Mouse (Mus musculus) embryonic facial prominence, embryonic 10.5 days (tissue): Measurements from ENCODE around the gene Wfdc11. TPM values are rescaled to one million over a fixed set of nuclear protein-coding genes. Genes with fewer than 3 reads are reported as not detected.
A peak's percentile ranks its signal among the peaks of the same experiment; 100 is the strongest.
"Not testable (repeated sequence)": the region's sequence is repeated elsewhere in the genome, so short reads cannot be mapped to it uniquely, and the experiment has no call there.

ENCODE experiments used
- DNase-seq: peaks from one replicate; pipeline ENCODE4 v3.0.0-alpha.2; 2017; ENCODE audit warnings: low spot score
- H3K27ac ChIP-seq: fragments of 300-500 bp; sonication (generic); replicated peaks from 2 replicates; pipeline ENCODE4 v1.5.1; 2016; ENCODE audit warnings: mild to moderate bottlenecking
- H3K27me3 ChIP-seq: fragments of 300-500 bp; sonication (generic); replicated peaks from 2 replicates; pipeline ENCODE4 v1.6.1; 2016; ENCODE audit warnings: low read depth, mild to moderate bottlenecking; ENCODE audit not compliant: poor library complexity, severe bottlenecking
- H3K36me3 ChIP-seq: fragments of 300-500 bp; sonication (generic); replicated peaks from 2 replicates; pipeline ENCODE4 v1.6.1; 2016; ENCODE audit warnings: mild to moderate bottlenecking, moderate library complexity
- H3K4me1 ChIP-seq: fragments of 300-500 bp; sonication (generic); 2 replicates; pipeline ENCODE4 v1.6.1; 2016
- H3K4me3 ChIP-seq: fragments of 300-500 bp; sonication (generic); 2 replicates; pipeline ENCODE4 v1.5.1; 2016; ENCODE audit warnings: mild to moderate bottlenecking, moderate library complexity
- H3K9me3 ChIP-seq: fragments of 300-500 bp; sonication (generic); 2 replicates; pipeline ENCODE4 v1.6.1; 2016; ENCODE audit warnings: mild to moderate bottlenecking
- WGBS: fragments of 180-500 bp; shearing (Covaris S2); methylation state at CpG from one replicate; pipeline ENCODE4 v1.1.7; 2016; 5-methylcytosine and 5-hydroxymethylcytosine counted together
- polyA plus RNA-seq: library from polyadenylated mRNA; unstranded; fragments of >200 nt; fragmentation: Nextera tagmentation; extraction: Ambion mirVana; gene quantifications from 2 replicates; pipeline ENCODE4 v1.2.1, GENCODE M21; 2016

Wfdc11 gene
- not detected in 2 replicates for polyA plus RNA-seq

DNA sequence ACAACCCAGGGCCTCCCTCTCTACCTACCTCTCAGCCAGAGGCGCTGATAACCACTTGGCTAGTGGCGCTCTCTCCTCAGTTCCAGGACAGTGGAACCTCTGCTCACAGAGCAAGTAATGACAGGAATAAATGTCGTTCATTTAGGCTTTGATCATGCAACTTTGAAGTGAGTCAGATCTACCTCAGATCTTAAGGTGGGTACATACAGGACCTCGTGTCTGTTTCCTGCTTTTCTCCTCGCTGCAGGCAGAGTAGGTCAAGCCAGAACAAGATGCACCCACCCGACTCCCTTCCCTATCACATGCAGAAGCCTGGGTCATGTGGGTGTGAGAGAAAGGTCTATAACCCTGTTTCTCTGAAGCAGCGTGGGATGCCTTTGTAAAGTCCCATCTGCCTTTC, at the start of gene Wfdc11:
Gene Wfdc11, minus strand, starts transcription at position 101 of the 400 bp plus-strand sequence.
- Histone ChIP-seq H3K36me3 (no peaks in the 10 kb centered on the region), H3K9me3 (no peaks in the 10 kb centered on the region), H3K27me3 (no peaks in the 10 kb centered on the region), H3K4me3 (no peak within 1 kb of the TSS), H3K4me1 (peaks cover 4% of the 10 kb centered on the region), H3K27ac (no peak within 1 kb of the TSS)
- 81% methylated on average over 7 of the region's 7 CpGs for whole genome bisulfite sequencing
- no peak for DNase-seq

DNA sequence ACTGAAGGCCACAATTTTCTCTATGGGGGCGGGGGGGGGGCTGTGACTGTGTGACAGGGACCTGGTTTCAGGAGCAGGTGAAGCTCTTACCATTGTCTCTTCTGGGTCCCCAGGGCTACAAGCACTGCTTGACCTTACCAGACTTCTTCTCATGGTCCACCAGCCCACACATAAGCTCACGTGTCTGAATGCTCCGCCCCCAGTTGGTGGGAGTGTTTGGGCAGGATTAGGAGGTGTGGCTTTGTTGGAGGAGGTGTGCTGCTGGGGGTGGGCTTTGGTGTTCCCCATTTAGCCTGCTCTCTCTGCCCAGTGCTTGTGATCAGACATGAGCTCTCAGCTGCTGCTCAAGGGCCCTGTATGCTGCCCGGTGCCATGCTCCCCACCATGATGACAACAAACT, 49.4 kb upstream of the Wfdc11 start:
- no peak for DNase-seq
- Histone ChIP-seq H3K4me3 (no peak overlapping the region), H3K4me1 (no peaks in the 10 kb centered on the region), H3K27me3 (peaks cover 5% of the 10 kb centered on the region; the same call in 1 of the 2 replicates), H3K9me3 (no peaks in the 10 kb centered on the region), H3K27ac (no peak overlapping the region), H3K36me3 (no peaks in the 10 kb centered on the region)
- 68% methylated on average over 4 of the region's 4 CpGs for WGBS

DNA sequence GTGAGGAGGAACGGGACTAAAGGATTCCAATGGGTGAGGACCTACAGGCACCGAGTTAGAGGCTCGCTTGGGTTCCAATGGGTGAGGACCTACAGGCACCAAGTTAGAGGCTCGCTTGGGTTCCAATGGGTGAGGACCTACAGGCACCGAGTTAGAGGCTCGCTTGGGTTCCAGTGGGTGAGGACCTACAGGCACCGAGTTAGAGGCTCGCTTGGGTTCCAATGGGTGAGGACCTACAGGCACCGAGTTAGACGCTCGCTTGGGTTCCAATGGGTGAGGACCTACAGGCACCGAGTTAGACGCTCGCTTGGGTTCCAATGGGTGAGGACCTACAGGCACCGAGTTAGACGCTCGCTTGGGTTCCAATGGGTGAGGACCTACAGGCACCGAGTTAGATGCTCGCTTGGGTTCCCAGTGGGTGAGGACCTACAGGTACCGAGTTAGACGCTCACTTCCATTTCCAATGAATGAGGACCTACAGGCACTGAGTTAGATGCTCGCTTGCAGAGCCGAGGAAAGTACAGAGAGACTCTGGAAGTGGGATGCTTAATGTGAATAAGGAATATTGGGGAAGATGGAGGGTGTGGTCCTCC, 42.4 kb upstream of the Wfdc11 start:
- not testable (repeated sequence) for H3K27me3 ChIP-seq, H3K27ac ChIP-seq, H3K9me3 ChIP-seq, H3K4me3 ChIP-seq, H3K36me3 ChIP-seq, DNase-seq, H3K4me1 ChIP-seq
- WGBS, result 92% methylated on average over 23 of the region's 23 CpGs

DNA sequence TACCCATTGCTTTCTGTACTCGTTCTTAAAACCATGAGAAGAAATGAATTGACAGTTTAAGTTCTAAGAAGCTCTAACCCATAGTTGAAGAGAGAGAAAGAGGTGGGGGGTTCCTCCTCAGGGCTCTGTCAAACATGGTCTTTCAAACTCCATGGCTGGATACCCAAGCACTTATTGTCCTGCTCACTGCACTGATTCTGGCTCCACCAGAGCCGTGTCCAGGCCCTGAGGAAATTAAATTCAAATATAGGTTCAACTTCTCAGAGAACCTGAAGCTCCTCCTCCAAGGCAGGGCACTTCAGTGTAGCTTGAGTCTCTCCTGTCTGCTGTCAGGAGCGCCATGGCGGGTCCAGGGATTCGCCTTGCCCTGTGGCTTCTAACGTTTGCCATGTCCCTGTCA, 41.1 kb upstream of the Wfdc11 start, which contains the start of gene Spint5:
Gene Spint5, plus strand, starts transcription at position 301 of the 400 bp plus-strand sequence.
- no peak within 1 kb of the TSS for H3K27ac ChIP-seq
- WGBS, result 77% methylated on average over 6 of the region's 6 CpGs
- DNase-seq, result no peak
- H3K36me3 ChIP-seq, result no peaks in the 10 kb centered on the region
- no peaks in the 10 kb centered on the region for H3K4me1 ChIP-seq
- H3K9me3 ChIP-seq, result no peaks in the 10 kb centered on the region
- no peak within 1 kb of the TSS for H3K4me3 ChIP-seq
- H3K27me3 ChIP-seq, result no peaks in the 10 kb centered on the region

DNA sequence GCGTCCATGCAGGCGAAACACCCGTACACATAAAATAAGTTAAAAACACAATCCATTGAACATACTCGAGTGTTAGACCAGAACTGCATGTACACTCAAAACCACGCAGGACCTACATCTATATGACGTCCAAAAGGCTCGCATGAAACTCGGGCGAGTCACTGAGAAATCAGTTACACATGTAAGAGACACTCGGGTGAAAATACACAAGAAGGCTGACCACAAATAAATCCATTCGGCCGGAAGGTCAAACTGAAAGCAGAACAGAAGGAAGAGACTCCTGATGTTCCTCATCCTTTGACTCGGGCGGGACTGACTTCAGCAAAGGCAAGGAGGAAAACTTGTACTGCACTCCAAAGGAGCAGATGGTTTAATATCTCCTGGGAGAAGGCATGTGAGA, 32.1 kb upstream of the Wfdc11 start:
- Histone ChIP-seq H3K9me3 (no peaks in the 10 kb centered on the region), H3K27ac (no peak overlapping the region), H3K4me1 (no peaks in the 10 kb centered on the region), H3K27me3 (no peaks in the 10 kb centered on the region), H3K36me3 (no peaks in the 10 kb centered on the region), H3K4me3 (no peak overlapping the region)
- no peak for DNase-seq
- 93% methylated on average over 14 of the region's 14 CpGs for WGBS

DNA sequence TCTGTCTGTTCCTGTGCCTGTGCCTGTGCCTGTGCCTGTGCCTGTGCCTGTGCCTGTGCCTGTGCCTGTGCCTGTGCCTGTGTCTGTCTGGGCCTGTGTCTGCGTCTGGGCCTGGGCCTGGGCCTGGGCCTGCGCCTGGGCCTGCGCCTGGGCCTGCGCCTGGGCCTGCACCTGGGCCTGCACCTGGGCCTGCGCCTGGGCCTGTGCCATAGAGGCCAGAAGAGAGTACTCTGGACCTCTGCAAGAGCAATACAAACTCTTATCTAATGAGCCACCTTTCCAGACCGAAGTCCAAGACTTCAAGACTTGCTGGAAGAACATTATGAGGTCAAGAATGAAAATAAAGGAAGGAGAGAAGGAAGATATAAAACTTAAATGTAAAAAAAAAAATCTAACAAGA, 31.4 kb upstream of the Wfdc11 start:
- Histone ChIP-seq H3K4me3 (no peak overlapping the region), H3K9me3 (no peaks in the 10 kb centered on the region), H3K27ac (no peak overlapping the region), H3K27me3 (no peaks in the 10 kb centered on the region), H3K4me1 (no peaks in the 10 kb centered on the region), H3K36me3 (no peaks in the 10 kb centered on the region)
- 94% methylated on average over 6 of the region's 6 CpGs for WGBS
- no peak for DNase-seq

DNA sequence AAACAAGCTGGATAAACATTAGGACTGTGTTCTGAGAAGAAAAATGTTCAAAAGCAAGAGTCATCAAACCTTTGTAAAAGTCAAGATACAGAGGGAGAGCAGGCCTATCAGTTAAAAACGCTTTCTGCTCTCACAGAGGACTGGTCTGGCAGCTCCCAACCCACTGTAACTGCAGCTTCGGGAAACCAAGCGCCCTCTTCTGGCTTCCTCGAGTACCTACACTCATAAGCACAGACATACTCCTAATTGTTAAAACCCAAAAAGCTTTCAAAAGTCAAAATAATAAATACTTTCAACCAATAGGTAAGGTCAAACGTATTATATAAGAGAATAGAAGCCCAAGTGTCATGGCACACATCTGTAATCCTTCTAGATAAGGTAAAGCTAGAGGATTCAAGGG, 30.3 kb upstream of the Wfdc11 start:
- no peaks in the 10 kb centered on the region for H3K4me1 ChIP-seq
- no peak for DNase-seq
- 72% methylated on average over 5 of the region's 5 CpGs for WGBS
- no peak overlapping the region for H3K4me3 ChIP-seq
- no peaks in the 10 kb centered on the region for H3K27me3 ChIP-seq
- H3K9me3 ChIP-seq, result no peaks in the 10 kb centered on the region
- no peak overlapping the region for H3K27ac ChIP-seq
- H3K36me3 ChIP-seq, result no peaks in the 10 kb centered on the region

DNA sequence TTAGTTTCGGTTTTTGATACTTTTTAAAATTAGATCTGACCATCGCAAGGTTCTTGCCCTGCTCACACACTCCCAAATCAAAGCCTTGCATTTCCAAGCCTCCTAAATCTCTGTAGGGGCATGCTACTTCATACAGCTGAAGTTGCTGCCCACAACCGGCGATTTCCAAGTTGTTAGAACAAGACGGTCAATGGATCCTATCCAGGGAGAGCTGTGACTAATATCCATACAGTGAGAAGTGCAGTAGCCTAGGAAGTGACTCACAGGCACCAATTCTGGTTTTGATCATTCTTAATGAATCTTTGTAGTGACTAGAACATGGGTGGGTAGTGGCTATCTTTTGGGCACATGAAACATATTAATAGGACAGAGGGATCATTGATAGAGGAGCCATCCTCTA, 27.9 kb upstream of the Wfdc11 start:
- Histone ChIP-seq H3K4me3 (no peak overlapping the region), H3K9me3 (no peaks in the 10 kb centered on the region), H3K27ac (no peak overlapping the region), H3K27me3 (no peaks in the 10 kb centered on the region), H3K36me3 (no peaks in the 10 kb centered on the region), H3K4me1 (no peaks in the 10 kb centered on the region)
- WGBS, result 90% methylated on average over 5 of the region's 5 CpGs
- DNase-seq, result no peak

DNA sequence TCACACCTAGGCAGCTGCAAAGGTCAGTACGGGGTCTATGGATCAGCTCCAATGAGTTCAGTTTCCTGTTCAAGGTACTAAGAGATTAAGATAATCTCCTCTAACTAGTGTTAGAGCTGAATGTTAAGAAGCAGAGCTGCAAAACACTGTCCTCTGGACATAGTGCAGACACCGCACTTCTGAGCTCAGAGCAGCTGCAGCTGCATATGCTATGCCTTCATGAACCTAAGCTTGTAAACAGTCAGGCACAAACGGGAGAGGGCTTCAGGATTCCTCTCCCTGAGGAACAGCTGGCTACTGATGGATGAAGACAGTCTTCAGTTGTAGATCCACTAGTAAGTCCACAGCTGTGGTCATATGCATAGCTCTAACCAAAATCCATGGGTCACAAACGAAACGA, 27.1 kb upstream of the Wfdc11 start:
- H3K4me3 ChIP-seq, result no peak overlapping the region
- WGBS, result 86% methylated on average over 5 of the region's 5 CpGs
- no peaks in the 10 kb centered on the region for H3K27me3 ChIP-seq
- no peaks in the 10 kb centered on the region for H3K4me1 ChIP-seq
- H3K9me3 ChIP-seq, result no peaks in the 10 kb centered on the region
- no peak for DNase-seq
- H3K36me3 ChIP-seq, result no peaks in the 10 kb centered on the region
- H3K27ac ChIP-seq, result no peak overlapping the region

DNA sequence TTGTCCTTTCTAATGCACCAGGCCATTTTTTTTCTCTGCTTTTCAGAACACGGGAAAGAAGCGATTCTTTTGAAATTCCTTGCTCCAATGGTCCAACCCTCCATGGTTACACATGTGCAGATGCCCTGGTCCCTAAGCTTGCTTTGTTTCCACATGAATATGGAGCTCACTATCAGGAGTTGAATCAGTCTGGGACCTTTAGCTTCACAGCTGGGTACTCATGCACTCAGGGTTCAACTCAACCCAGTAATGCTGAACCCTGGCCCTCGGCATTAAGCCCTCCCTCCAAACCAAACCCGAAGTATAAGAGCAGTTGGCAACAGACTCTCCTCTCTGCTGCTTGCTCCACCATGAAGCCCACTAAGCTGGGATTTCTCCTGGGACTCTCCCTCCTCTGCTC, 24.3 kb upstream of the Wfdc11 start, which contains the start of gene Spint4:
Gene Spint4, plus strand, starts transcription at position 301 of the 400 bp plus-strand sequence.
- Histone ChIP-seq H3K27me3 (no peaks in the 10 kb centered on the region), H3K27ac (no peak within 1 kb of the TSS), H3K4me3 (no peak within 1 kb of the TSS), H3K9me3 (no peaks in the 10 kb centered on the region), H3K4me1 (no peaks in the 10 kb centered on the region), H3K36me3 (no peaks in the 10 kb centered on the region)
- 83% methylated on average over 4 of the region's 4 CpGs for WGBS
- DNase-seq, result no peak

DNA sequence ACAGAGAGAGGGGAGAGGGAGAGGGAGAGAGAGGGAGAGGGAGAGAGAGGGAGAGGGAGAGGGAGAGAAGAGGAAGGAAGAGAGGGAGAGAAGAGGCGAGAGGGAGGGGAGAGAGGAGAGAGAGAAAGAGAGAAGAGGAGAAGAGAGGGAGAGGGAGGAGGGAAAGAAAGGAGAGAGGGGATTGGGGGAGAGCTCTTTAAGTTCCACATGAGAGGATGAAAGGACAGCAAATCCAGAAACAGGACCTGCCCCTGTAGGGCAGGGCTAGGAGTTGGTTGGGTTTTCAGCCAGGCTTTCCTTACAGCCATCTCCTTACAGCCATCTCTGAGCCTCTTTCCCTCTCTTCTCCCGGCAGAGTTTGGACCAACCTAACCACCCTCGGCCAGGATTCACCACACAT, 10.9 kb upstream of the Wfdc11 start, which contains the start of gene Wfdc13:
Gene Wfdc13, plus strand, starts transcription at position 301 of the 400 bp plus-strand sequence.
- WGBS, result 67% methylated on average over 3 of the region's 3 CpGs
- Histone ChIP-seq H3K4me1 (0 out of 2 replicates have a peak, but pooled peaks cover 3% of the 10 kb centered on the region), H3K36me3 (no peaks in the 10 kb centered on the region), H3K27ac (no peak within 1 kb of the TSS), H3K9me3 (no peaks in the 10 kb centered on the region), H3K27me3 (no peaks in the 10 kb centered on the region), H3K4me3 (no peak within 1 kb of the TSS)
- DNase-seq, result no peak

DNA sequence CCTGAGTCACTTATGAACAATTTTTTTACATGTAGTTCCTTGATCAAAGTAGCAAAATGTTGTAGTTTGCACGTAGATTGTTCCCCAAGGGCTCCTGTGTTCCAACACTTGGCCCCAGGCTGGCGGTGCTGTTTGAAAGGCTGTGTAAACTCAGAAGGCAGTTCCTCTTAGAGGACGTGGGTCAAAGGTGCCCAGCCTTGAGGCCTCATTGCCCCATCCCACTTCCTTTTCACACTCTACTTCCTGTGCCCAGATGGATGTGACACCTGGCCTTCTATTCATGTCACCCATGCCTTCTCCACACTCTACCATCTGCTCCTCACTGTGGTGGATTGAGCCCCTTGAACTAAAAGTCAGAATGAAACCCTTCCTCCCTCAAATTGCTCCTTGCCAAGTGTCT, 6.0 kb upstream of the Wfdc11 start:
- H3K4me3 ChIP-seq, result no peak overlapping the region
- H3K9me3 ChIP-seq, result no peaks in the 10 kb centered on the region
- no peaks in the 10 kb centered on the region for H3K27me3 ChIP-seq
- peaks cover 14% of the 10 kb centered on the region for H3K4me1 ChIP-seq
- 36% methylated on average over 3 of the region's 3 CpGs for WGBS
- peak; percentile 15 for DNase-seq
- H3K36me3 ChIP-seq, result no peaks in the 10 kb centered on the region
- no peak overlapping the region for H3K27ac ChIP-seq

DNA sequence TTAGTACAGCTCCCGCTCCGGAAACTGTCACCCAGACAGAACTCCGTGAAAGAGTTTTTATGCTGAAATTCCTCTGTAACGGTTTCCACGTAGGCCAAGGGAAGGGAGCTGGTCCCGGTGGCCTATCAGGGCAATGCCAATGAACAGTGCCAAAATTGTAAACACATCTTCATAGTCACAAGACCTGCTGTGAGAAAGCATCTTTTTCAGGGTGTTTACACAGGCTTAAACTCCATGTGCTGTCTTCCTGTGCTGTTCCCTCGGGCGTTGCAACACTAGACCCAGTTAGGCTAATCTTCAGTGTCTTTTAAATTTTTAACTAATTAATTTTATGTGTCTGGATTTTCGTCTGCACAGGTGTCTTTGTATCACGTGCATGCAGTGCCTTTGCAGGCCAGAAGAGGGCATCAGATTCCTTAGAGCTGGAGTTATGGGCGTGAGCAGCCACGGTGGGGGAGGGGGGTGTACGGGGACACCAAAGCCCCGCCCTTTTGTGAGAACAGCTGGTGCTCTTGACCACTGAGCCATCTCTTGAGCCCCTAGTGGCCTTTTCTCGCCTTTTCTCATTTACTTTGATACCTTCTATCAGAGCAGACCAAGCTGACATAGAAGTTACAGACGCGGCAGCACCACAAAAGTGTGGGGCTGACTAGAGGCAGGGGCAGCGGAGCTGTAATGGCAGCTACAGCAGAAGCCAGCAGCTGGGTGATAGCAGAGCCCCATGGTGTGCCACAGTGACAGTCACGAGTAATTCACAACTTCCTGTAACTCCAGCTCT, 5.2 kb upstream of the Wfdc11 start:
- Histone ChIP-seq H3K4me3 (peak overlapping the region; percentile 43), H3K36me3 (no peaks in the 10 kb centered on the region), H3K9me3 (no peaks in the 10 kb centered on the region), H3K27ac (no peak overlapping the region), H3K4me1 (peaks cover 14% of the 10 kb centered on the region), H3K27me3 (no peaks in the 10 kb centered on the region)
- peak; percentile 86 for DNase-seq
- 24% methylated on average over 19 of the region's 19 CpGs for WGBS
